Mouse (Mus musculus) T-helper 2 cell (primary cell): Measurements from ENCODE around the gene Pfdn5.
"Not testable (repeated sequence)": the region's sequence is repeated elsewhere in the genome, so short reads cannot be mapped to it uniquely, and the experiment has no call there.

Experiments used
- in situ Hi-C: fragments of 300-600 bp; cut with MboI, MseI; formaldehyde crosslinking; loops from one replicate; pipeline ENCODE4 v1.15.1; 2025; ENCODE audit warnings: high pct_unique_total_duplicates

Gene Pfdn5

GRCm38 (mm10) chr15:102335254-102335653 lies 9.3 kb downstream of the Pfdn5 start:
- in situ Hi-C loops = no loop called here

GRCm38 (mm10) chr15:102335925-102336324 lies 10.0 kb downstream of the Pfdn5 start:
- in situ Hi-C loops = not testable (repeated sequence)

- in situ Hi-C loops = no loop called here
These were observed 11.0 kb downstream of the Pfdn5 start for GRCm38 (mm10) chr15:102336946-102337345.

- in situ Hi-C loops = loop anchor here (5.0 kb wide), 1 partner anchor 38 kb away; no protein-coding TSS in a partner anchor
These were observed 13.7 kb downstream of the Pfdn5 start for GRCm38 (mm10) chr15:102339612-102340011.

GRCm38 (mm10) chr15:102341580-102341979 lies 15.7 kb downstream of the Pfdn5 start:
- in situ Hi-C loops = loop anchor here (5.0 kb wide), 1 partner anchor 36 kb away; no protein-coding TSS in a partner anchor

- in situ Hi-C loops = loop anchor here (5.0 kb wide), 1 partner anchor 33 kb away; no protein-coding TSS in a partner anchor
These were observed 18.6 kb downstream of the Pfdn5 start for GRCm38 (mm10) chr15:102344490-102344889.

GRCm38 (mm10) chr15:102346444-102346843 lies 20.5 kb downstream of the Pfdn5 start:
- in situ Hi-C loops = no loop called here

- in situ Hi-C loops = no loop called here
These were observed 24.4 kb downstream of the Pfdn5 start, which contains the start of gene Aaas for GRCm38 (mm10) chr15:102350138-102350941. Gene Aaas, minus strand, starts transcription at chr15:102350771.

GRCm38 (mm10) chr15:102350942-102351291 lies 25.0 kb downstream of the Pfdn5 start:
- in situ Hi-C loops = no loop called here

- in situ Hi-C loops = no loop called here
These were observed 26.3 kb downstream of the Pfdn5 start for GRCm38 (mm10) chr15:102352177-102352576.

- in situ Hi-C loops = no loop called here
These were observed 28.1 kb downstream of the Pfdn5 start for GRCm38 (mm10) chr15:102353986-102354385.

GRCm38 (mm10) chr15:102355134-102355870 lies 29.4 kb downstream of the Pfdn5 start:
- in situ Hi-C loops = no loop called here

GRCm38 (mm10) chr15:102355871-102356441 lies 30.0 kb downstream of the Pfdn5 start:
- in situ Hi-C loops = no loop called here

- in situ Hi-C loops = no loop called here
These were observed 30.8 kb downstream of the Pfdn5 start for GRCm38 (mm10) chr15:102356501-102357325.

GRCm38 (mm10) chr15:102358126-102358525 lies 32.2 kb downstream of the Pfdn5 start:
- in situ Hi-C loops = no loop called here

- in situ Hi-C loops = no loop called here
These were observed 32.9 kb downstream of the Pfdn5 start for GRCm38 (mm10) chr15:102358834-102359233.

- in situ Hi-C loops = no loop called here
These were observed 36.7 kb downstream of the Pfdn5 start for GRCm38 (mm10) chr15:102362648-102363047.

- in situ Hi-C loops = no loop called here
These were observed 38.8 kb downstream of the Pfdn5 start for GRCm38 (mm10) chr15:102364678-102365077.

- in situ Hi-C loops = no loop called here
These were observed 40.3 kb downstream of the Pfdn5 start for GRCm38 (mm10) chr15:102366238-102366637.

- in situ Hi-C loops = no loop called here
These were observed 40.9 kb downstream of the Pfdn5 start, which contains the start of gene Sp7 for GRCm38 (mm10) chr15:102366733-102367344. Gene Sp7, minus strand, starts transcription at chr15:102367182.

GRCm38 (mm10) chr15:102369972-102370371 lies 44.1 kb downstream of the Pfdn5 start:
- in situ Hi-C loops = no loop called here
